Mouse (Mus musculus): ENCODE data around the gene Gm37240. TPM values are rescaled to one million over a fixed set of nuclear protein-coding genes. Genes with fewer than 3 reads are reported as not detected.

The Gm37240 gene
- polyA plus RNA-seq, 1 experiment from 2014 or later: 0.48 TPM

DNA sequence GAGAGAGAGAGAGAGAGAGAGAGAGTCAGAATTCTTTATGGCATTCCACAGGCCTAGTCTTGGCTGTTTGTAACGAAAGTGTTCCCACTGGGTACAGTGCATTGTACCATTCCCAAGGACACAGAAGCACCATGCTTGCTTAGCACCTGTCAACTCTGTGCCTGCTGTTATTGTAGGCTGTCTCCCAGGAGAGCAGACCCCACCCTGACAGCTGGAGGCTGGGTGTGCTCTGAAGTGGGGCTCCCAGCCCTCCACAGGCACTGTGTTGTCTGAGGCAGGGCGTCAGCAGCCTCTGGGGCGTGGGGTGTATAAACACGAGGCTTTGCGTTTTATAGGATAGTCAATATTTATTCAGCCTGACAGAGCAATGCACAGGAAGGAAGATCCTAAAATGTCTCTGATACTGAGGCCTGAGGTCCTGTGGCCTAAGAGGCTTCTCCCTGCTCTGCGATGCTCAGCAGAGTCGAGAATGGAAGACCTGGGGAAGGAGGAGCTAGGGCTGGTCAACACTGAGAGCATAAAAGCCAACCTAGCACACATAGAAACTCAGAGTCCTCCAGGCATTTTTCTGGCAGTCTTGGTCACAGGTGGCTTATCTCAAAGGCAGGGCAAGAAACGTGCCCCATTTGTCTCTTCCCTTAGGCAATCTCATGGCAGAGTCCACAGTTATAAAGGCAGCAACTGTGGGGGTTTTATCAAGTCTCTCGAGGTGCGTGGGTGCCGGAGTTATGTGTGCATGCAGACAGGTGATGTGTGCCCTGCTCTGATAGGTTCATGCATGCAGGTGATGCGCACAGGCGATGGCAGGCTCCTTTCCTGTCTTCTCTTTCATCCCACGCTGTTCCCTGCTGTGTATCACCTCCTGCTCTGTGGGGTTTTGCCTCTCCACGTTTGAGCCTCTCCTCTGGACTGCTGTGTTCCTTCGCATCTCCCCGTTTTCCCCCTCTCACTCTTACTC is 677.2 kb downstream of the Gm37240 start:
- Histone ChIP-seq H3K36me3 (ENCODE audit: poor library complexity, severe bottlenecking) (no peaks in the 10 kb centered on the region), H3K4me3 (no peak overlapping the region), H3K27me3 (no peaks in the 10 kb centered on the region), H3K9ac (no peak overlapping the region), H3K27ac (no peak overlapping the region), H3K4me2 (no peak overlapping the region), H3K4me1 (no peaks in the 10 kb centered on the region), H3K9me3 (replicated peaks) (no peaks in the 10 kb centered on the region)
- WGBS: 80% methylated on average over 17 of the region's 17 CpGs
- ATAC-seq: no peak

DNA sequence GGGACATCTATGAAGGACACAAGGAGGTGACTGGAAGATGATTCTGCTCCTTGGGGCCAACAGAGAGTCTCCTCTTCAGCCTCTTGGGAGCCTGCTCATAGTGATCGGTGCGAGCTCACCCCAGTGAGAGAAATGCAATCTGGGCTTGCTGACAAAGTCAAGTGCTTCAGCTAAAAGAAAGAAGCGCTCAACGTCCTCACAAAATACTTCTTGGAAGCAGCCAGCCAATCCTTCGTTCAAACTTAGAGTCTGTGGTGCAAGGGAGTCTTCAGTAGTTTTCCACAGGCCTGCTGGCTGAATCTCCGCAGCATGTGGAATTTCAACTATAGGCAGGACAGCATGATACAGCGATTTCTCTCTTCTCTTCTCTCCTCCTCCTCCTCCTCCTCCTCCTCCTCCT is 680.8 kb downstream of the Gm37240 start:
- ATAC-seq: no peak
- Histone ChIP-seq H3K27me3 (no peaks in the 10 kb centered on the region), H3K4me1 (no peaks in the 10 kb centered on the region), H3K9me3 (replicated peaks) (no peaks in the 10 kb centered on the region), H3K4me3 (no peak overlapping the region), H3K4me2 (no peak overlapping the region), H3K36me3 (ENCODE audit: poor library complexity, severe bottlenecking) (no peaks in the 10 kb centered on the region), H3K27ac (no peak overlapping the region), H3K9ac (no peak overlapping the region)
- 89% methylated on average over 7 of the region's 7 CpGs for WGBS

DNA sequence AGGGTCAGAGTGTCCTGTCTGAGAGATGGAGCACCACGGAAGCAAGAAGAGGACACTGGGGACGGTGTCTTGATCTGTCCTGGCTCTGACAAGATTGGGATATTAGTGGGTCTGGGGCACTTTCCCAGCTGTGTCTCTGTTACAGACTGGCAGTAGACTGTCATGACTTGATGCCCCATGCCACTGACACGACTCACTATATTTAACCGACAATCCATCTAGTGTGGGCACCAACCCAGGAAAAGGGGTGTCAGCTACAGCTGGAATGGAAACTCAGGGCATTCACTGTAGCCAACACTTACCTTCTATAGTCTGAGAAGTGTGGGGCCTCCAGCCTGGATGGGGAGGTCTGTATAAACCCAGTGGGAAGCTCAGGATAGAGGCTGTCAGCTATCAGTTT is 681.4 kb downstream of the Gm37240 start:
- no peak for ATAC-seq
- Histone ChIP-seq H3K27ac (no peak overlapping the region), H3K4me2 (no peak overlapping the region), H3K9ac (no peak overlapping the region), H3K27me3 (no peaks in the 10 kb centered on the region), H3K4me1 (no peaks in the 10 kb centered on the region), H3K36me3 (ENCODE audit: poor library complexity, severe bottlenecking) (no peaks in the 10 kb centered on the region), H3K4me3 (no peak overlapping the region), H3K9me3 (replicated peaks) (no peaks in the 10 kb centered on the region)
- WGBS: 91% methylated on average over 4 of the region's 4 CpGs

DNA sequence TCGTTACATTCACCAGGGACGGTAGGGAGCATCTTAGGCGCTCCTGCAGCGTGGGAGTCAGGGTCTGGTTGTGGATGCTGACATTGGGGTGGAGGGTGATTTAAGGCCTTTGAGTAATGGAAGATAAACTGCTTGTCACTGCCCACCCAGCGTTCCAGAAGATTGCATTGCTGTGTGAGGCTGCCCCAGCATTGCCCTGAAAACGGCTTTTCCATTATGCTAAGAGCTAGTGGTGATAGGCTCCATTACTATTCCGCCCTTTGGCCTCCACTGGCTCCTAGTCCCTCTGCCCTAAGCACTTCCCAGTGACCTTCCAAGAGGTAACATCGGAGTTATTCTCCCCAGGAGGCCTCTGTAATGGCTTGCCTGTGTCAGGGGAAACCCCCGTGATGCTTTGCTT is 683.7 kb downstream of the Gm37240 start:
- H3K4me1 ChIP-seq: no peaks in the 10 kb centered on the region
- no peaks in the 10 kb centered on the region for H3K9me3 ChIP-seq (replicated peaks)
- no peak overlapping the region for H3K4me2 ChIP-seq
- H3K27ac ChIP-seq: no peak overlapping the region
- 68% methylated on average over 9 of the region's 9 CpGs for WGBS
- no peak for ATAC-seq
- H3K27me3 ChIP-seq: no peaks in the 10 kb centered on the region
- no peak overlapping the region for H3K9ac ChIP-seq
- H3K36me3 ChIP-seq (ENCODE audit: poor library complexity, severe bottlenecking): no peaks in the 10 kb centered on the region
- no peak overlapping the region for H3K4me3 ChIP-seq

DNA sequence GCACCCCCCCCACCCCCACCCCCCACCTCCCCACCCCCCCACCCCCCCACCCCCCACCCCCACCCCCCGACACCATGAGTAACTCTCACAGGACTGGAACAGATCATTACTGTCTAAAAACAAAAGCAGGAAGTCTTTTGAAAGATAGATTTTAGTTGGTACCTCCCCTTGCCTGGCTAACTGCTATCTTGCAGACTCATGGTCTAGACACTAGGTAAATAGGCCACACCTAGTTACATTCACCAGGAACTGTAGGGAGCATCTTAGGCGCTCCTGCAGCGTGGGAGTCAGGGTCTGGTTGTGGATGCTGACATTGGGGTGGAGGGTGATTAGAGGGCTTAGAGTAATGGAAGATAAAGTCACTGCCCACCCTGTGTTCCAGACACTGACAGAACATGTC is 684.6 kb downstream of the Gm37240 start:
- Histone ChIP-seq H3K4me1 (no peaks in the 10 kb centered on the region), H3K4me2 (no peak overlapping the region), H3K9me3 (replicated peaks) (no peaks in the 10 kb centered on the region), H3K9ac (no peak overlapping the region), H3K27me3 (no peaks in the 10 kb centered on the region), H3K4me3 (no peak overlapping the region), H3K27ac (no peak overlapping the region), H3K36me3 (ENCODE audit: poor library complexity, severe bottlenecking) (no peaks in the 10 kb centered on the region)
- ATAC-seq: no peak
- WGBS: 67% methylated on average over 3 of the region's 3 CpGs

DNA sequence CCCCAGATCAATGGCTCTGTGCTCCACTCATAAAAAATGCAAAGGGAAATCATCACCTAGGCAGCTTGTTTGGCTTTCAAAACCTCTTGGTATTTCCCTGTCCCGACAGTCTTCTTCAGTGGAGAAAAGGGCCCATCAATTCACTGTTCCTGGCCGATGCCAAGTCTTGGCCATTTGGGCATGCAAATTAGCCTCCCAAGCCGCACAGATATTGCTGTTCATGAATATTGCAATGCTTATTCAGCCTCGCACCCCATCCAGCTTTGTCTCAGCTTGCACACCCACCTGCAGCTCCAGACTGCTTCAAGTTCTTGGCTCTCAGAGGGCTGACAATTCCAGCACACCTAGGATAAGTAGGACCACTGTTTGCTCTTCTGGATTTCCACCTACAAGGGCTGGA is 685.5 kb downstream of the Gm37240 start:
- 64% methylated on average over 4 of the region's 4 CpGs for WGBS
- Histone ChIP-seq H3K4me1 (no peaks in the 10 kb centered on the region), H3K4me3 (no peak overlapping the region), H3K9me3 (replicated peaks) (no peaks in the 10 kb centered on the region), H3K4me2 (no peak overlapping the region), H3K36me3 (ENCODE audit: poor library complexity, severe bottlenecking) (no peaks in the 10 kb centered on the region), H3K27me3 (no peaks in the 10 kb centered on the region), H3K27ac (no peak overlapping the region), H3K9ac (no peak overlapping the region)
- ATAC-seq: peak; percentile 70; the same call in 1 of the 2 replicates

DNA sequence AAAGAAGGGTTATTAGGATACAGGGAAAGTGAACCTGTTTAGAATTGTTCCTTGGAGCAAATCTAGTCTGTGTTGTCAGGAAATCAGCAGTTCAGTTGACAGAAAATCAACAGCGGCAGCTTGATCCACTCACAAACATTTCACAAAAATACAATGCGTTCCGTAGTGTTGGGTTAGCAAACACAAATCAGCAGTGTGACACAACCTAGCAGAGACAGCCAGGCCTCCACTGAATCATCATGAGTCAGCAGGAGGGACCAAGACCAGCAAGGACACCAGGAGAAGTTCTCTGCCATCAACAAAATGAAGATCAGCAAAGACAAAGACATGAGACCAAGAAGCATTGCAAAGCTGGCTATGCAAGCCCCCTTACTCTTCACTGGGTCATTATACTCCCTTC is 688.8 kb downstream of the Gm37240 start:
- ATAC-seq: no peak
- Histone ChIP-seq H3K36me3 (ENCODE audit: poor library complexity, severe bottlenecking) (no peaks in the 10 kb centered on the region), H3K4me2 (no peak overlapping the region), H3K9me3 (replicated peaks) (no peaks in the 10 kb centered on the region), H3K4me3 (no peak overlapping the region), H3K27ac (no peak overlapping the region), H3K27me3 (no peaks in the 10 kb centered on the region), H3K9ac (no peak overlapping the region), H3K4me1 (no peaks in the 10 kb centered on the region)
- WGBS: 92% methylated on average over 3 of the region's 3 CpGs

DNA sequence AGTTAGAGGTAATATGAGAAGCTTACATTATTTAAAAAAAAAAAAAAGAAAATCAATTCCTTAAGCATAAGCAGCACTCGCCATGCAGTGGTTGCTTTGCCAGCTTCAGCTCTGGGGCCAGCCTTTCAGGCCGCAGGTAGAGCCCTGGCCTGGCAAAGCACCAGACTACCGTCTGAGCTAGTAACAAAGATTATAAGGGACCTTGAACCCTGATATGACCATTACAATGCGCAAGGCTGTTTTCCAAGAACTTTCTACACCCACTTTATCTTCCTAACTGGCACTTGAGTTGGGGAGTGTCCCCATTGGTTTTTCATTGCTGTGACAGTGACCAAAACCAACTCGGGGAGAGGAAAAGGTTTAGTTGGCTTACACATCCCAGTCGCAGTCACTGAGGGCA is 690.2 kb downstream of the Gm37240 start:
- no peak for ATAC-seq
- H3K27me3 ChIP-seq: no peaks in the 10 kb centered on the region
- WGBS: 90% methylated on average over 6 of the region's 6 CpGs
- no peaks in the 10 kb centered on the region for H3K9me3 ChIP-seq (replicated peaks)
- H3K4me1 ChIP-seq: no peaks in the 10 kb centered on the region
- no peak overlapping the region for H3K9ac ChIP-seq
- no peak overlapping the region for H3K4me3 ChIP-seq
- no peak overlapping the region for H3K4me2 ChIP-seq
- H3K36me3 ChIP-seq (ENCODE audit: poor library complexity, severe bottlenecking): no peaks in the 10 kb centered on the region
- H3K27ac ChIP-seq: no peak overlapping the region

DNA sequence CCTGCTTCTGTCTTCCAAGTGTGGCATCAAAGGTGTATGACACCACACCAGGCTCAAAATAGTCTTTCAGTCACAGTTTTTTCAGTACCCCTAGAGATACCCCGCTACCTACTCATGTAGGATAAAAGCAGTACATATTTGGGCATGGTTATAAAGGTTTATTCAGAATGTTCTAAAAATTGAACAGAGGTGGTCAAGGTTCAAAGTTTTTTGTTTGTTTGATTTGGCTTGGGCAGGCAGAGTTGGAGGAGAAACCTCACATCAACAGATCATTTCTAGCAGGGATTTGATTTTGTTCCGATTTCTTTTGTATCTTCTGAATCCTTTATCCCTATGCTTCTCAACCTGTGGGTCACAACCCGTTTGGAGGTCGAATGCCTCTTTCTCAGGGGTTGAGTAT is 690.7 kb downstream of the Gm37240 start:
- Histone ChIP-seq H3K4me2 (no peak overlapping the region), H3K4me3 (no peak overlapping the region), H3K4me1 (no peaks in the 10 kb centered on the region), H3K27ac (no peak overlapping the region), H3K9me3 (replicated peaks) (no peaks in the 10 kb centered on the region), H3K9ac (no peak overlapping the region), H3K36me3 (ENCODE audit: poor library complexity, severe bottlenecking) (no peaks in the 10 kb centered on the region), H3K27me3 (no peaks in the 10 kb centered on the region)
- no peak for ATAC-seq
- 92% methylated on average over 4 of the region's 4 CpGs for WGBS

DNA sequence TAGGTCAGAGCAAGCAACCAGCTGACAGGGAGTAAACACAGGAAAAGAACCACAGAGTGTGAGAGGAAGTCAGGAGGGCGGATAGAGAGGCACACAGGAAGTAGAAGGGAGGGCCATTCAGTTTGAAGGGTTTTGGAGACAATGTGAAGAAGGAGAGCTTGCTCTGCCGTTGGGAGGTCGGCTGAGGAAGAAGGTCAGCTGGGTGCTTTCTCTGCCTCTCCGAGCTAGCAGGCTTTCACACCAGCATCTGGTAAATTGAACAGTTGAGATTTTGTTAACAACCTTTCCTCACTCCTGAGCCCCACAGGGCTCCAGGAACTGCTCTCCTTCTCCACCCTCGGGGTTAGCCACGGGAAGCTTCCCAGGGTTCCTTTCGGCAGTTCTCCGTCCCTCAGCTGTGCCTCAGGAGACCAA is 692.2 kb downstream of the Gm37240 start:
- 76% methylated on average over 8 of the region's 8 CpGs for WGBS
- H3K4me3 ChIP-seq: no peak overlapping the region
- H3K27me3 ChIP-seq: no peaks in the 10 kb centered on the region
- H3K9ac ChIP-seq: no peak overlapping the region
- no peaks in the 10 kb centered on the region for H3K9me3 ChIP-seq (replicated peaks)
- no peaks in the 10 kb centered on the region for H3K36me3 ChIP-seq (ENCODE audit: poor library complexity, severe bottlenecking)
- no peak overlapping the region for H3K4me2 ChIP-seq
- no peaks in the 10 kb centered on the region for H3K4me1 ChIP-seq
- no peak overlapping the region for H3K27ac ChIP-seq
- no peak for ATAC-seq

DNA sequence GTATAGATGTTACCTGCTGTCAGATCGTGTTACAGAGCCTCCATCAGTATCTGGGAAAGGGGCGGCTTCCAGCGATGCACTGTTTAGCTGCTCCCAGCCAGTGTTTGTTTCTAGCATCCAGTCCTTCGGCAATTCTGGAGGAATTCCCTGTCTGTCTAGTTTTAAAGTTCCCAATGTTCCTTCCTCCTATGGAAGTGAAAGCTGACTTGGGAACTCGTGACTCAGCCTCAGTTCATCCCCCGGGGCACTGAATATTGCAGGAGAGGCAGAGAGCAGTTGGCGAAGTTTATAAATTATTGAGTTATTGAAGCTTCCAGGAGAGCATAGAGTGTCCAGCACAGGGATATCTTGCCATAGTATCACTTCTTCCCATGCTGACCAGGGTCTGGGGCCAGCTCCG is 697.5 kb downstream of the Gm37240 start:
- WGBS: 78% methylated on average over 8 of the region's 8 CpGs
- Histone ChIP-seq H3K27me3 (no peaks in the 10 kb centered on the region), H3K4me3 (no peak overlapping the region)

DNA sequence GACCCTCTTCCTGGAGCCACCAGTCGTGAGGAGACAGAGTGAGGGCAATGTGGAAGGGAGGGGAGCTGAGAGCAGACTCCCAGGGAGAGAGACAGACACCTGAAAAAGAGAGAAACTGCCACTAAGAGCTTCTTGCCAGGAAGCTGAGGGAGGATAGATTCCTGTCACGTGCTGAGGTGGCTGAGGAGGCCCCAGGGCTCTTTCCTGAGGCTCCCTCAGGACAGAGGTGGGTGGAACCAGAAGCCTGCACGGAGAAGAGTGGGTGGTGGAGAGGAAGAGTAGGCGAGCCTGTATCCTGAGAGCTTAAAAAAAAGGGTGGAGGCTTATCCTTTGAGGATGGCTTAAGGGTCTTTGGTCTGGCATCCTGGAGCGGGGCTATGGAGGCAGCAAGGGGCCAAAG is 699.0 kb downstream of the Gm37240 start:
- Histone ChIP-seq H3K4me1 (peaks cover 24% of the 10 kb centered on the region), H3K4me3 (no peak overlapping the region), H3K9me3 (replicated peaks) (no peaks in the 10 kb centered on the region), H3K36me3 (ENCODE audit: poor library complexity, severe bottlenecking) (no peaks in the 10 kb centered on the region), H3K27ac (no peak overlapping the region), H3K4me2 (no peak overlapping the region), H3K27me3 (no peaks in the 10 kb centered on the region), H3K9ac (no peak overlapping the region)
- WGBS: 33% methylated on average over 5 of the region's 5 CpGs
- ATAC-seq: no peak

More for the DNA sequence above, 697.5 kb downstream of the Gm37240 start:
- Histone ChIP-seq H3K9ac (no peak overlapping the region), H3K9me3 (replicated peaks) (no peaks in the 10 kb centered on the region), H3K4me2 (no peak overlapping the region), H3K36me3 (ENCODE audit: poor library complexity, severe bottlenecking) (no peaks in the 10 kb centered on the region), H3K4me1 (peaks cover 24% of the 10 kb centered on the region), H3K27ac (no peak overlapping the region)
- no peak for ATAC-seq

DNA sequence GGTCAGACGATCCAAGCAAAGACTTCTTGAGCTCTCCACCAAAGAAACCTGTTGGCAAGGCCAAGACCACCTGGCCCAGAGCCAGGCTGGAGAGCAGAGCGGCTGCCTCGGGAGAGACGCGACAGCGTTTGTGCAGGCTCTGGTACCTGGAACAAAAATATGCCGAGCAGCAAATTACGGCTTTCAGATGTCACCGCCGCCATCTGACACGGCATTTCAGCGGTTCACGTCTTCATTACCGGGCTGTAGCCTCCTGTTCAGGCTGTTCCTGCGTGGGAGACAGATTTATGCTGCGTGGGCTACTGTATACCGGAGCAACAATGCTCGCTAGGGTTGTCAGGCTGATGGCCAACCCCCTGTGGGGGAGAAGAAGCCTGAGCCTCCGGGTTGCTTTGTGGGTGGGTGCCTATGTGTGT is 700.6 kb downstream of the Gm37240 start:
- 41% methylated on average over 19 of the region's 19 CpGs for WGBS
- Histone ChIP-seq H3K4me1 (peaks cover 24% of the 10 kb centered on the region), H3K4me3 (peak overlapping the region; percentile 8; the same call in 1 of the 2 replicates), H3K36me3 (ENCODE audit: poor library complexity, severe bottlenecking) (no peaks in the 10 kb centered on the region), H3K9me3 (replicated peaks) (no peaks in the 10 kb centered on the region), H3K4me2 (peak overlapping the region; percentile 45), H3K27ac (no peak overlapping the region), H3K27me3 (no peaks in the 10 kb centered on the region), H3K9ac (peak overlapping the region; percentile 28; the same call in 1 of the 2 replicates)
- ATAC-seq: peak; percentile 76
